ENCODE assay signal across 8 mouse cellular contexts in the genomic region with DNA sequence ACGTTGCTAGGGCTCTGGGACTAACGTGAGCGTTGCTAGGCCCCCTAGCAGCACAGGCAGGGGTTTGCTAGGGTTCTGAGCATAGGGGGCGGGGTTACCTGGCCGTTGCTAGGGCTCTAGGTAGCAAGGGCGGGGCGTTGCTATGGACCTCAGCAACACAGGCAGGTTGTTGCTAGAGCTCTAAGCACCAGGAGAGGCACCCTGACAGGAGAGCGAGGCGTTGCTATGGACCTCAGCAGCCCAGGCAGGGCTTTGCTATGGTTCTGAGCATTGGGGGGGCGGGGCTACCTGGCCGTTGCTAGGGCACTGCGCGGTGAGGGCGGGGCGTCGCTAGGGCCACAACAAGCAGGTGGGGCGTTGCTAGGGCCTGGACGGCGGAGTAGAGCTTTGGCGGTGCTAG. TPM values are rescaled to one million over a fixed set of nuclear protein-coding genes. Genes with fewer than 3 reads are reported as not detected.
DNase-seq lines count a peak whose midpoint lies in the region; ATAC-seq and TF ChIP-seq lines count a peak whose summit lies in the region.

No protein-coding gene starts in this region.

- no peak for TF ChIP-seq RAD21 in MEL (IDR thresholded peaks at IDR 0.05; ENCODE audit: low read depth, low read length)

- peak overlapping the region; percentile 92 for H3K27ac ChIP-seq in heart, embryonic 10.5 days
- H3K27ac ChIP-seq in MEL (ENCODE audit: control insufficient read depth, low read depth, low read length), result no peak overlapping the region
- H3K27ac ChIP-seq in embryonic facial prominence, embryonic 13.5 days, result peak overlapping the region; percentile 86
- peak overlapping the region; percentile 3; the same call in 1 of the 2 replicates for H3K27ac ChIP-seq in intestine, postnatal 0 days (ENCODE audit: low read depth, low read length)
- H3K27ac ChIP-seq in liver, postnatal 0 days (ENCODE audit: low read depth), result 0 out of 2 replicates have a peak overlapping the region, but pooled peaks have one; percentile 49
- peak overlapping the region; percentile 85 for H3K27ac ChIP-seq in neural tube, embryonic 14.5 days (ENCODE audit: low read depth, low read length)

- peaks cover 63% of the 10 kb centered on the region for H3K4me1 ChIP-seq in heart, embryonic 10.5 days
- peaks cover 0 to 12% of the 10 kb centered on the region in 2 experiments; a peak in 3 of 4 replicates for H3K4me1 ChIP-seq in MEL (ENCODE audit: control insufficient read depth in 1 of 2, insufficient read depth in 2 of 2, low read length in 2 of 2)
- H3K4me1 ChIP-seq in embryonic facial prominence, embryonic 13.5 days, result peaks cover 38% of the 10 kb centered on the region
- peaks cover 14% of the 10 kb centered on the region for H3K4me1 ChIP-seq in intestine, postnatal 0 days (replicated peaks; ENCODE audit: control insufficient read depth, insufficient read depth, low read length)
- H3K4me1 ChIP-seq in liver, postnatal 0 days (ENCODE audit: insufficient read depth), result peaks cover 55% of the 10 kb centered on the region
- H3K4me1 ChIP-seq in neural tube, embryonic 14.5 days (ENCODE audit: control insufficient read depth, insufficient read depth, low read length), result peaks cover 13% of the 10 kb centered on the region

- peak overlapping the region; percentile 77 for H3K4me3 ChIP-seq in heart, embryonic 10.5 days
- H3K4me3 ChIP-seq in MEL (ENCODE audit: control insufficient read depth in 1 of 2, insufficient read depth in 1 of 2, low read depth in 2 of 2, low read length in 2 of 2), result peak overlapping the region; percentile 49
- H3K4me3 ChIP-seq in embryonic facial prominence, embryonic 13.5 days, result peak overlapping the region; percentile 76
- H3K4me3 ChIP-seq in intestine, postnatal 0 days (ENCODE audit: low read depth, low read length), result peak overlapping the region; percentile 45
- peak overlapping the region; percentile 56 for H3K4me3 ChIP-seq in liver, postnatal 0 days (ENCODE audit: low read depth, low read length)
- peak overlapping the region; percentile 58 for H3K4me3 ChIP-seq in neural tube, embryonic 14.5 days (ENCODE audit: low read depth, low read length)

- TF ChIP-seq CTCF in MEL (IDR thresholded peaks at IDR 0.05 in 2 of 3, conservative IDR thresholded peaks at IDR 0.05 in 1 of 3; ENCODE audit: control insufficient read depth in 1 of 3, insufficient read depth in 1 of 3, low read depth in 2 of 3, low read length in 3 of 3, poor library complexity in 1 of 3, severe bottlenecking in 1 of 3), result no peak
- TF ChIP-seq CTCF in intestine, postnatal 0 days (IDR thresholded peaks at IDR 0.05; ENCODE audit: low read depth), result 0 out of 2 replicates have a peak, but pooled peaks have one; percentile 8
- TF ChIP-seq CTCF in liver, postnatal 0 days (IDR thresholded peaks at IDR 0.05; ENCODE audit: low read depth), result no peak

- no peaks in the 10 kb centered on the region for H3K9me3 ChIP-seq in heart, embryonic 10.5 days
- no peaks in the 10 kb centered on the region for H3K9me3 ChIP-seq in MEL (replicated peaks; ENCODE audit: insufficient read depth, low read length)
- no peaks in the 10 kb centered on the region for H3K9me3 ChIP-seq in embryonic facial prominence, embryonic 13.5 days
- H3K9me3 ChIP-seq in intestine, postnatal 0 days (ENCODE audit: control insufficient read depth), result no peaks in the 10 kb centered on the region
- H3K9me3 ChIP-seq in liver, postnatal 0 days (ENCODE audit: low read length), result no peaks in the 10 kb centered on the region
- H3K9me3 ChIP-seq in neural tube, embryonic 14.5 days (ENCODE audit: control insufficient read depth, low read length), result no peaks in the 10 kb centered on the region

- 0 out of 2 replicates have a peak, but pooled peaks cover 2% of the 10 kb centered on the region for H3K36me3 ChIP-seq in heart, embryonic 10.5 days
- H3K36me3 ChIP-seq in MEL (ENCODE audit: control insufficient read depth in 1 of 2, insufficient read depth in 2 of 2, low read length in 2 of 2), result no peaks in the 10 kb centered on the region; a peak in 1 of 4 replicates
- H3K36me3 ChIP-seq in embryonic facial prominence, embryonic 13.5 days, result peaks cover 23% of the 10 kb centered on the region
- peaks cover 16% of the 10 kb centered on the region; the same call in 1 of the 2 replicates for H3K36me3 ChIP-seq in intestine, postnatal 0 days (ENCODE audit: control insufficient read depth, insufficient read depth)
- peaks cover 23% of the 10 kb centered on the region for H3K36me3 ChIP-seq in liver, postnatal 0 days (replicated peaks; ENCODE audit: insufficient read depth, low read length)
- H3K36me3 ChIP-seq in neural tube, embryonic 14.5 days (ENCODE audit: control insufficient read depth, insufficient read depth, low read length), result no peaks in the 10 kb centered on the region

- H3K27me3 ChIP-seq in heart, embryonic 10.5 days (ENCODE audit: insufficient read depth, poor library complexity, severe bottlenecking), result peaks cover 63% of the 10 kb centered on the region
- H3K27me3 ChIP-seq in MEL (ENCODE audit: control insufficient read depth in 1 of 2, insufficient read depth in 2 of 2, low read length in 2 of 2), result no peaks in the 10 kb centered on the region
- peaks cover 2% of the 10 kb centered on the region for H3K27me3 ChIP-seq in embryonic facial prominence, embryonic 13.5 days
- no peaks in the 10 kb centered on the region for H3K27me3 ChIP-seq in intestine, postnatal 0 days (replicated peaks; ENCODE audit: control insufficient read depth, insufficient read depth, low read length)
- H3K27me3 ChIP-seq in liver, postnatal 0 days (ENCODE audit: insufficient read depth, low read length), result no peaks in the 10 kb centered on the region
- no peaks in the 10 kb centered on the region for H3K27me3 ChIP-seq in neural tube, embryonic 14.5 days (ENCODE audit: control insufficient read depth, insufficient read depth, low read length)

- H3K4me2 ChIP-seq in embryonic facial prominence, embryonic 13.5 days, result peak overlapping the region; percentile 74
- peak overlapping the region; percentile 67 for H3K4me2 ChIP-seq in intestine, postnatal 0 days (replicated peaks; ENCODE audit: low read depth)
- H3K4me2 ChIP-seq in liver, postnatal 0 days (ENCODE audit: low read depth, low read length), result peak overlapping the region; percentile 85
- H3K4me2 ChIP-seq in neural tube, embryonic 14.5 days (ENCODE audit: low read depth, low read length), result peak overlapping the region; percentile 66

- WGBS in heart, embryonic 10.5 days, result under 1% methylated on average over 20 of the region's 20 CpGs
- WGBS in embryonic facial prominence, embryonic 13.5 days, result 0% methylated on average over 20 of the region's 20 CpGs
- 1% methylated on average over 20 of the region's 20 CpGs for WGBS in intestine, postnatal 0 days
- WGBS in liver, postnatal 0 days (ENCODE audit: insufficient replicate concordance), result under 1% methylated on average over 20 of the region's 20 CpGs
- WGBS in neural tube, embryonic 14.5 days, result under 1% methylated on average over 20 of the region's 20 CpGs

- H3K9ac ChIP-seq in MEL (ENCODE audit: control insufficient read depth, low read depth, low read length, poor library complexity, severe bottlenecking), result no peak overlapping the region
- peak overlapping the region; percentile 92 for H3K9ac ChIP-seq in embryonic facial prominence, embryonic 13.5 days
- H3K9ac ChIP-seq in intestine, postnatal 0 days (ENCODE audit: low read depth, low read length), result no peak overlapping the region
- peak overlapping the region; percentile 77; the same call in 1 of the 2 replicates for H3K9ac ChIP-seq in liver, postnatal 0 days (replicated peaks)
- peak overlapping the region; percentile 87 for H3K9ac ChIP-seq in neural tube, embryonic 14.5 days (replicated peaks; ENCODE audit: low read depth, low read length)

- no peak for TF ChIP-seq POLR2A in MEL (IDR thresholded peaks at IDR 0.05; ENCODE audit: control insufficient read depth in 1 of 2, insufficient read depth in 1 of 2, low read depth in 1 of 2, low read length in 2 of 2, poor library complexity in 1 of 2)

- ATAC-seq in embryonic facial prominence, embryonic 13.5 days (ENCODE audit: insufficient number of reproducible peaks, insufficient read depth, low FRiP score, low TSS enrichment, low read depth), result peak; percentile 56
- ATAC-seq in intestine, postnatal 0 days, result peak; percentile 52
- ATAC-seq in liver, postnatal 0 days, result peak; percentile 2
- ATAC-seq in neural tube, embryonic 14.5 days (ENCODE audit: low read depth), result peak; percentile 52

- DNase-seq in heart, embryonic 10.5 days (ENCODE audit: low spot score), result peak; percentile 89
- DNase-seq in heart, adult 8-10 months (ENCODE audit: low spot score), result no peak
- no peak for DNase-seq in MEL (ENCODE audit: low read depth, low spot score)
- DNase-seq in liver, postnatal 0 days, result peak; percentile 79
- no peak for DNase-seq in right cerebral cortex, adult 2 months (ENCODE audit: low spot score in 2 of 2)

- H3K79me2 ChIP-seq in MEL (ENCODE audit: control insufficient read depth, insufficient read depth, low read length, poor library complexity), result peaks cover 17% of the 10 kb centered on the region

- TF ChIP-seq EP300 in MEL (IDR thresholded peaks at IDR 0.05; ENCODE audit: low read depth in 1 of 2, low read length in 2 of 2), result no peak
- TF ChIP-seq EP300 in liver, postnatal 0 days (IDR thresholded peaks at IDR 0.05; ENCODE audit: low read depth), result no peak

RNA-seq across cellular contexts. Expression of gene Mast3, which starts 12.2 kb away (rescaled TPM):
- 7.9 and 9.3 TPM in 2 replicates for polyA plus RNA-seq in heart, embryonic 10.5 days (2016; fragmentation: Nextera tagmentation; extraction: Ambion mirVana)
- total RNA-seq in heart, adult 8-10 months (2022), result 1 to 10 TPM; 6.5 to 8.4 (median 7.1) TPM
- total RNA-seq in MEL (2012; rRNA removed), result 10.4 and 13.5 TPM in 2 replicates
- polyA plus RNA-seq in MEL (2012; ENCODE audit: insufficient read depth in 1 of 2, insufficient read length in 2 of 2, low read depth in 1 of 2, low replicate concordance in 2 of 2, missing spikeins in 1 of 2), result 10 to 100 TPM in 1 of 2 experiments, not detected in 1; 54.7 TPM
- polyA plus RNA-seq in embryonic facial prominence, embryonic 13.5 days (2015; fragmentation: Nextera tagmentation; extraction: Ambion mirVana), result 12.5 and 13.8 TPM in 2 replicates
- 4.4 and 7.2 TPM in 2 replicates for polyA plus RNA-seq in intestine, postnatal 0 days (2015; fragmentation: Nextera tagmentation; extraction: Ambion mirVana)
- 5.2 and 6.0 TPM in 2 replicates for polyA plus RNA-seq in liver, postnatal 0 days (2015; fragmentation: Nextera tagmentation; extraction: Ambion mirVana)
- 20.2 and 23.4 TPM in 2 replicates for polyA plus RNA-seq in neural tube, embryonic 14.5 days (2014; fragmentation: Nextera tagmentation; extraction: Ambion mirVana)

RNA-seq across cellular contexts. Expression of gene Il12rb1, which starts 15.5 kb away (rescaled TPM):
- polyA plus RNA-seq in heart, embryonic 10.5 days (2016; fragmentation: Nextera tagmentation; extraction: Ambion mirVana), result 0.12 TPM in 1 of 2 replicates, not detected in the other
- total RNA-seq in heart, adult 8-10 months (2022), result under 1 TPM in 2 of 4 experiments, not detected in 2; 0.16 to 0.49 TPM
- total RNA-seq in MEL (2012; rRNA removed), result 1.2 and 1.4 TPM in 2 replicates
- polyA plus RNA-seq in MEL (2012; ENCODE audit: insufficient read depth in 1 of 2, insufficient read length in 2 of 2, low read depth in 1 of 2, low replicate concordance in 2 of 2, missing spikeins in 1 of 2), result 1 to 10 TPM in 1 of 2 experiments, not detected in 1; 2.2 TPM
- polyA plus RNA-seq in embryonic facial prominence, embryonic 13.5 days (2015; fragmentation: Nextera tagmentation; extraction: Ambion mirVana), result 0.07 and 0.54 TPM in 2 replicates
- 0.29 and 0.31 TPM in 2 replicates for polyA plus RNA-seq in intestine, postnatal 0 days (2015; fragmentation: Nextera tagmentation; extraction: Ambion mirVana)
- polyA plus RNA-seq in liver, postnatal 0 days (2015; fragmentation: Nextera tagmentation; extraction: Ambion mirVana), result 0.19 and 0.25 TPM in 2 replicates
- not detected in 2 replicates for polyA plus RNA-seq in neural tube, embryonic 14.5 days (2014; fragmentation: Nextera tagmentation; extraction: Ambion mirVana)

RNA-seq across cellular contexts. Expression of gene Pik3r2, which starts 16.2 kb away (rescaled TPM):
- polyA plus RNA-seq in heart, embryonic 10.5 days (2016; fragmentation: Nextera tagmentation; extraction: Ambion mirVana), result 40.6 and 43.5 TPM in 2 replicates
- total RNA-seq in heart, adult 8-10 months (2022), result 10 to 100 TPM; 19.3 to 24.1 (median 22.2) TPM
- 23.7 and 25.4 TPM in 2 replicates for total RNA-seq in MEL (2012; rRNA removed)
- 10 to 100 TPM in 1 of 2 experiments, not detected in 1; 37.8 TPM for polyA plus RNA-seq in MEL (2012; ENCODE audit: insufficient read depth in 1 of 2, insufficient read length in 2 of 2, low read depth in 1 of 2, low replicate concordance in 2 of 2, missing spikeins in 1 of 2)
- 76.8 and 85.4 TPM in 2 replicates for polyA plus RNA-seq in embryonic facial prominence, embryonic 13.5 days (2015; fragmentation: Nextera tagmentation; extraction: Ambion mirVana)
- polyA plus RNA-seq in intestine, postnatal 0 days (2015; fragmentation: Nextera tagmentation; extraction: Ambion mirVana), result 37.4 and 41.0 TPM in 2 replicates
- polyA plus RNA-seq in liver, postnatal 0 days (2015; fragmentation: Nextera tagmentation; extraction: Ambion mirVana), result 8.9 and 9.0 TPM in 2 replicates
- 72.2 and 75.6 TPM in 2 replicates for polyA plus RNA-seq in neural tube, embryonic 14.5 days (2014; fragmentation: Nextera tagmentation; extraction: Ambion mirVana)

RNA-seq across cellular contexts. Expression of gene Mpv17l2, which starts 32.0 kb away (rescaled TPM):
- 39.0 and 44.6 TPM in 2 replicates for polyA plus RNA-seq in heart, embryonic 10.5 days (2016; fragmentation: Nextera tagmentation; extraction: Ambion mirVana)
- 10 to 100 TPM; 23.2 to 32.5 (median 27.7) TPM for total RNA-seq in heart, adult 8-10 months (2022)
- total RNA-seq in MEL (2012; rRNA removed), result 41.9 and 52.8 TPM in 2 replicates
- polyA plus RNA-seq in MEL (2012; ENCODE audit: insufficient read depth in 1 of 2, insufficient read length in 2 of 2, low read depth in 1 of 2, low replicate concordance in 2 of 2, missing spikeins in 1 of 2), result 100 to 1,000 TPM in 1 of 2 experiments, not detected in 1; 102 TPM
- 29.3 and 36.7 TPM in 2 replicates for polyA plus RNA-seq in embryonic facial prominence, embryonic 13.5 days (2015; fragmentation: Nextera tagmentation; extraction: Ambion mirVana)
- 76.3 and 80.6 TPM in 2 replicates for polyA plus RNA-seq in intestine, postnatal 0 days (2015; fragmentation: Nextera tagmentation; extraction: Ambion mirVana)
- 36.3 and 39.9 TPM in 2 replicates for polyA plus RNA-seq in liver, postnatal 0 days (2015; fragmentation: Nextera tagmentation; extraction: Ambion mirVana)
- 36.5 and 41.2 TPM in 2 replicates for polyA plus RNA-seq in neural tube, embryonic 14.5 days (2014; fragmentation: Nextera tagmentation; extraction: Ambion mirVana)

RNA-seq across cellular contexts. Expression of gene Rab3a, which starts 38.2 kb away (rescaled TPM):
- 11.2 and 14.2 TPM in 2 replicates for polyA plus RNA-seq in heart, embryonic 10.5 days (2016; fragmentation: Nextera tagmentation; extraction: Ambion mirVana)
- total RNA-seq in heart, adult 8-10 months (2022), result 10 to 100 TPM; 46.3 to 60.7 (median 50.6) TPM
- total RNA-seq in MEL (2012; rRNA removed), result 1.8 TPM in 2 replicates
- polyA plus RNA-seq in MEL (2012; ENCODE audit: insufficient read depth in 1 of 2, insufficient read length in 2 of 2, low read depth in 1 of 2, low replicate concordance in 2 of 2, missing spikeins in 1 of 2), result 1 to 10 TPM in 1 of 2 experiments, not detected in 1; 5.6 TPM
- 23.8 TPM in 2 replicates for polyA plus RNA-seq in embryonic facial prominence, embryonic 13.5 days (2015; fragmentation: Nextera tagmentation; extraction: Ambion mirVana)
- polyA plus RNA-seq in intestine, postnatal 0 days (2015; fragmentation: Nextera tagmentation; extraction: Ambion mirVana), result 18.8 and 19.5 TPM in 2 replicates
- 3.2 and 3.3 TPM in 2 replicates for polyA plus RNA-seq in liver, postnatal 0 days (2015; fragmentation: Nextera tagmentation; extraction: Ambion mirVana)
- 570 and 690 TPM in 2 replicates for polyA plus RNA-seq in neural tube, embryonic 14.5 days (2014; fragmentation: Nextera tagmentation; extraction: Ambion mirVana)

Comparison
In these comparisons a context has a peak if more than half of its experiments do, and no peak if none do; other contexts are left out.
1. DNase-seq: peak in heart, embryonic 10.5 days (single experiment) and liver, postnatal 0 days (single experiment); none in heart, adult 8-10 months (single experiment), MEL (single experiment) and right cerebral cortex, adult 2 months (0 of 2).
2. H3K9ac ChIP-seq: peak in embryonic facial prominence, embryonic 13.5 days (single experiment), liver, postnatal 0 days (single experiment) and neural tube, embryonic 14.5 days (single experiment); none in MEL (single experiment) and intestine, postnatal 0 days (single experiment).
3. ATAC-seq: peak in every context shown above with its lines; median percentile 56 in embryonic facial prominence, embryonic 13.5 days; 52 in intestine, postnatal 0 days; 52 in neural tube, embryonic 14.5 days; 2 in liver, postnatal 0 days.
4. Peak in every context shown above with its lines, with median percentiles within 50 percentile points of each other: H3K4me3 ChIP-seq and H3K4me2 ChIP-seq.